Mouse (Mus musculus) adrenal gland, postnatal 10 days (tissue): ENCODE measurements around the gene Anln. TPM values are rescaled to one million over a fixed set of nuclear protein-coding genes. Genes with fewer than 3 reads are reported as not detected.
"Not testable (repeated sequence)": the region's sequence is repeated elsewhere in the genome, so short reads cannot be mapped to it uniquely, and the experiment has no call there.

Experiments
- DNase-seq: peaks from one replicate; pipeline ENCODE4 v3.0.0; 2021; ENCODE audit warnings: mixed read lengths
- long read RNA-seq, 2 experiments: library from polyadenylated mRNA; stranded (forward); transcript quantifications; one replicate each; pipeline ENCODE4 v2.0.0; 2021
- total RNA-seq, 2 experiments: library from RNA; stranded (reverse); gene quantifications; 2 replicates each; pipeline ENCODE4 v1.2.3; 2021

Anln gene
- 10 to 100 TPM; 15.8 to 19.8 TPM for total RNA-seq
- long read RNA-seq, experiment 1, full-length matches to known transcripts = 2 of 5 reads
- long read RNA-seq, experiment 1, partial matches to known transcripts = 1 of 5 reads
- long read RNA-seq, experiment 1, other reads (novel, unspliced or antisense) = 2 of 5 reads
- long read RNA-seq, experiment 2, full-length matches to known transcripts = 3 of 6 reads
- long read RNA-seq, experiment 2, partial matches to known transcripts = 0 of 6 reads
- long read RNA-seq, experiment 2, other reads (novel, unspliced or antisense) = 3 of 6 reads

DNA sequence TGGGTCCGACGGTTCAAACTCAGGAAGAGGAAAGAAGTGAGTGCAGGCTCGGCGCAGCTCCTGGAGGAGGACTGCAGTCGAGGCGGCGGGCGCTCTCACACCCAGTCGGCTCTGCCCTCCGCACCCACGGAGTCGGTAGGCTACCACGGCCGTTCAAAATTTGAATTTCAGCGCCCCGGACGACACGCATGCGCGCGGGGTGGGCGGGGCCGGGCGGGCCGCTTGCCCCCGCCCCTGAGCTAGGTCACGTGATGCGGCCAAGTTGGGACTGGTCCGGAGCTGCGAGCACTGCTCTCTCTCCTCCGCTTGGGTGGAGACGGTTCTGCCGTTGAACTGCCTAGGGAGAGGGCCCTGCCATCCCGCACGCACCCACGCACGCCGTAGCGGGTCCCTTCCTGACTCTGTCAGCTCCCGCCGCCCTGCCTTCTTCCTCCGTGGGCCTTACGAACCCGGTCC, at the start of gene Anln:
Anln (minus strand) TSS at position 168 of the 456 bp plus-strand sequence.
- peak; percentile 99 for DNase-seq

GRCm38 (mm10) chr9:22434101-22434500, 45.1 kb upstream of the Anln start:
- DNase-seq = no peak

DNA sequence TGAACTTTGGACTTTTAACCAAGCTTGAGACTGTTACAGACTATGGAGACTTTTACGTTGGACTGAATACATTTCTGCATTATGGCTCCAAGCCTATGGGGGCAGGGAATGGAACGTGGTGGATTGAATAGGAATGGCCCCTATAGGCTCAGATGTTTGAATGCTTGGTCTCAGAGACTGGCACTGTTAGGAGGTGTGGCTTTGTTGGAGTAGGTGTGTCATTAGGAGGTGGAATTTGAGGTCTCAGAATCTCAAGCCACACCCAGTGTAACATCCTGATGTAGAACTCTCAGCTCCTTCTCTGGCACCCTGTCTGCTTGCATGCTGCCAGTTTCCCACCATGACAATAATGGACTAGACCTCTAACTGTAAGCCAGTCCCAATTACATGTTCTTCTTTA, 44.2 kb upstream of the Anln start:
- DNase-seq = no peak

GRCm38 (mm10) chr9:22430315-22430840, 41.4 kb upstream of the Anln start:
- no peak for DNase-seq

GRCm38 (mm10) chr9:22429533-22430241, 40.7 kb upstream of the Anln start:
- no peak for DNase-seq

GRCm38 (mm10) chr9:22428666-22429410, 39.9 kb upstream of the Anln start:
- DNase-seq = no peak

- DNase-seq = no peak
These were observed 39.2 kb upstream of the Anln start for GRCm38 (mm10) chr9:22428028-22428665.

DNA sequence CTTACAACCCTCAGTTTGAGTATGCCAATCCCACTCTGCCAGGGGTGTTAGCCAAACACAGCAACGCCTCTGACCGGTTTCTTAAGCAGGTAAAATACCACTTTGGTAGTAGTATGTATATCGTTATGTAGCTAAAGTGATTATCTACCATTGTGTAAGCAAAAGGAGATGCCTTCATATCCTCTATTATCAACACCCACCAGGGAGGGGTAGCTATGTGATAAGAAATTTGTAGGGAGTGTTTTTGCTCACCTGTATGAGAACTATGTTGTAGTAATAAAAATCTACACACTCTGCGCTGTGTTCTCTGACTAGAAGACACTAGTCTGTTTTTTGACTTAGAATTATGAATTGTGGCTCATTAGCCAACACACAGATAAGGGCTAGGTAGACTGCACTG, 35.7 kb upstream of the Anln start:
- DNase-seq = no peak

DNA sequence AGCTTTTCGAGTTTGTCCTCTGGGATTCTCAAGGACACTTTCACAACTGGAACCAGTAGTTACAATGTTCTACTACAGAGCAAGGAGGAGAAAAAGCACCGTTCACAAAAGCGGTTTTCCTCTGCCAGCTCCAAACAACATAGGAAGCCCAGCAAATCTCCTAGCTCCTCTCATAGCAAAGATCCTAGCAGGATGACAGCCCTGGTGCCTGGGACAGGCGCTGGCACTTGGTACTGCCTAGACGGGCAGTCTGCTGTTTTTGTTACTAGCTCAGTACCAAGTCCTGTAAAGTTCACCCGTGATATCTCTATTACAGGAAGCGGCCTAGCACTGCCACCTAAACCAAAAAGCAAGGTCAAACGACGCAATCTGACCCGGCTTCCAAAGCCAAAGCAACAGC, 35.2 kb upstream of the Anln start:
- DNase-seq = peak; percentile 26

DNA sequence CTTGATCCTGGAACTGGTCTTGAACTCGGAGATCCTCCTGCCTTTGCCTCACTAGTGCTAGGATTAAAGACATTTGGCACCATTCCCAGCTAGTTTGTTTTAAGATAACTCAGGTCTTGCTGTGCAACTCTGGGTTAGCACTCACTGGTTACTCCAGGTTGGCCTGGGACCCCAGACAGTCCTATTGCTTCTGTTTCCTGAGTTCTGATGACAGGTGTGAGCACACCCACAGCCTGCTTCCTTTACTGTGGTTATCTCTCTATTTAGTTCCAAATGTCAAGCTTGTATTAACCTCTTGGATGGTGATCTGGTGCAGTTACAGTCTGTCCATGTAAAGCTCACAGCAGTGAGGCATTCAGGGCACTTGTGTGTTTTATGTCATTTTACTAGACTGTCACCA, 34.5 kb upstream of the Anln start:
- DNase-seq = no peak

GRCm38 (mm10) chr9:22422559-22422958, 33.6 kb upstream of the Anln start:
- no peak for DNase-seq

DNA sequence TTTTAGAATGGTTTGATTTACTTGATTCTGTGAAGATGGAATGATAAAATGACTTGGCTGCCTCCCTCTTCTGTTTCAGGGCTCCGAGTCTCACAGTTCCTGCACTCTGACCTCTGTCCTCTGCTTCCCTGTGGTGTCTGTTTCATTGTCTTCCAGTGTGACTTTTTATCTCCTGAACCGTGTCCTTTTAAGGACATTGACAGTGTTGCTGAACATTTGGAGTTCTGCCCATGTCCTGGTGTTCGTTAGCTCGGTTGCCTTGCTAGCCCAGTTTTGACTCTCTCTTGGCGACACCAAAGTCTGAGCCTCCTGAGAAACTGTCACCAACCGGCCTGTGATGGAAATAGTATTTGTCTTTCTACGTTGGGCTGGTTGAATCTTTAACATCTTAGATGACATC, 31.5 kb upstream of the Anln start:
- no peak for DNase-seq

DNA sequence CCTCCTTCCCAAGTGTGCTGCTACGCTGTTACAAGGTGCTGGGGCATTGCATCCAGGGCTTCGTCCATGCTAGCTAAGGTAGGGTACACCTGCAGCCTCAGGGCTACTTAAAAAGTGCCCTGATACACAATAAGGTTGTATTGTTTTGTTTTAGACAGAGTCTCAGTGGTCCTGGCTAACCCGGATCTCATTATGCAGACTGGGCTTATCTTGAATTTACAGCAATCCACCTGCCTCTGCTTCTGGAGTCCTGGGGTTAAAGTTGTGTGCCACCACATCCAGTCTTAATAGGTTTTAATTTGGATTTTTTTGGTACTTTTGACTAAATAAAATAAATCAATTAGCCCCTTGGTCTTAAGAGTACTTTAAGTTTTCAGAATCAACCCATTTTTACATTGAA, 30.9 kb upstream of the Anln start:
- DNase-seq = no peak

GRCm38 (mm10) chr9:22417547-22417946, 28.6 kb upstream of the Anln start:
- DNase-seq = peak; percentile 24

GRCm38 (mm10) chr9:22416187-22416586, 27.2 kb upstream of the Anln start:
- DNase-seq = no peak

DNA sequence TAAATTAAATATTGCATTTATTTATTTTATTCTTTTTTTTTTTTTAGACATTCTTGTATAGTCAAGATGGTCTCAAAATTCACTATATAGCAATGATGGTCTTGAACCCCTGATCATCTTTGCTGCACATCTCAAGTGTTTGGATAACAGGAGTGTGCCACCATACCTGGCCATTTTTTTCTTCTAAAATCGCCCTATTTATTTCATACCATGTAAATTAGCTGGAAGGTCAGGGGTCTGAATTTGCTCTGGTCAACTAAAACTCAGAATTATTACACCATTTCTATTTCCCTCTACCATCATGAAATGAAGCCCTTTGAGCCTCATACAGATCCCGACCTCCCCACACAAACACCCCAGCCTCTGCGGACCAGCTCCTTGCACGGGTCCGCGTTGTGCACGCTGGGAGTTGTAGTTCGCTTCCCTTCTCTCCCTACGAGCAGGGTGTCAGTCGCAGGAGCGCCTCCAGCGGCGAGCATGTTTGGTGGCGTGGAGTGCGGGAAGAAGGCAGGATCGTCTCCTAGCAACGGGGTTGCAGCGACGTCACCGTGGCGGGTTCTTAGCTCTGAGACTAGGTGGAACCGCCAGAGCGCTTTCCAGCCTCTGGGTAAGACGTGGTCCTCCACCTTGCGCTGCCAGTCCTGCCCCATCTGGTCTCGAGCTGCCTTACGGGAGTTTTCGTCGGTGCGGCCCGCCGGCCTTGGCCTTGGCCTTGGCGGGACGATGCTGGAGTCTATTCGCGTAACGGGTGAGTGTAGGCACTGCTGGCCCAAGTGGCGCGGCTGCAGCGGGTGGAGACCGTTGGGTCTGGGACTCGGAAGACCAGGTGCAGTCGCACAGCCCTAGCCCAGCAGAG, 22.2 kb upstream of the Anln start, which contains the start of gene 9530077C05Rik:
9530077C05Rik (plus strand) TSS at position 512 of the 856 bp plus-strand sequence.
- DNase-seq = peak; percentile 95

DNA sequence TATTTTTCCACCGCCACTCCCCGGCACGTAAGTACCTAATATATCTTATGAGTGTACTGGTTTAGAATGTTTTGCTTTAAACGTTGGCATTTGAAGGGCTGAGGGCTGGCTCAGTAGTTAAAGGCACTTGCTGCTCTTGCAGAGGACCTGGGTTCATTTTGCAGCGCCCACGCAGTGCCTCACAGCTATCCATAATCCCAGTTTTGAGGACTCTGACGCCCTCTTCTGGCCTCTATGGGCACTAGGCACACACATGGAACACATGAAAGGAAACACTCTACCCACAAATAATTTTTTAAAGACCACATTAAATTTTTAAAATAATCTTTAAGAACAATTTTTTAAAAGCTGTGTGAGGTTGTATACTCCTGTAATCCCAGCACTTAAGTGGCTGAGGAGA, 20.5 kb upstream of the Anln start:
- no peak for DNase-seq

- not testable (repeated sequence) for DNase-seq
These were observed 19.4 kb upstream of the Anln start for GRCm38 (mm10) chr9:22408344-22408743.

DNA sequence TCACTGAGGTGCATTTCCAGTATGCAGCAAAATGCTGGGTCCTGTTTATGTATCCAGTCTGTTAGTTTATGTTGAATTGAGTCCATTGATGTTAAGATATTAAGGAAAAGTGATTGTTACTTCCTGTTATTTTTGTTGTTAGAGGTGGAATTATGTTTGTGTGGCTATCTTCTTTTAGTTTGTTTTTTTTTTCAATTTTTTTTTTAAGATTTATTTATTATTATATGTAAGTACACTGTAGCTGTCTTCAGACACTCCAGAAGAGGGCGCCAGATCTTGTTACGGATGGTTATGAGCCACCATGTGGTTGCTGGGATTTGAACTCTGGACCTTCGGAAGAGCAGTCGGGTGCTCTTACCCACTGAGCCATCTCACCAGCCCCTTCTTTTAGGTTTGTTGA, 18.6 kb upstream of the Anln start:
- DNase-seq = not testable (repeated sequence)

- DNase-seq = no peak
These were observed 16.4 kb upstream of the Anln start for GRCm38 (mm10) chr9:22405414-22405813.

- DNase-seq = not testable (repeated sequence)
These were observed 14.5 kb upstream of the Anln start for GRCm38 (mm10) chr9:22403501-22403900.
